Mouse (Mus musculus) layer of hippocampus, adult 9-10 months (tissue): ENCODE results near the gene Vav1.

Source experiments
- DNase-seq: peaks from one replicate; pipeline ENCODE4 v3.0.0; 2022; ENCODE audit warnings: low spot score

Vav1 gene

DNA sequence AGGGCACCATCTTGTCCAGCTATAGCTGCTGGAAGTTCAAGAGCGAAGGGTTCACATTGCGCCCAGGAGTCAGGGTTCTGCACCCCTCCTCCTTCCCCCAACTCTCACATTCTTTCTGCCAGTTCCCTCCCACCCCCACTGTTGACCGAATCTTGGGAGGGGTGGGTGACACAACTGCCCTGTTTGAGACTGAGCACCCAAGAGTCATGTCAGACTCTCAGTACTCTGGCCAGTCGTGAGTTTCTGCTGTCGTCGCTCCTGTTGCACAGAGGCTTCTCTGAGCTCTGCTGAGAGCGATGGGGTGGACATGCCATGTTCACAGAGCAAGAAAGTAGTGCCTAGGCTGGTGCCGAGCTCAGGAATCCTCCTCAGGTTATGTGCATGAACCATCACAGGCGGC lies 60.4 kb downstream of the Vav1 start:
- no peak for DNase-seq

DNA sequence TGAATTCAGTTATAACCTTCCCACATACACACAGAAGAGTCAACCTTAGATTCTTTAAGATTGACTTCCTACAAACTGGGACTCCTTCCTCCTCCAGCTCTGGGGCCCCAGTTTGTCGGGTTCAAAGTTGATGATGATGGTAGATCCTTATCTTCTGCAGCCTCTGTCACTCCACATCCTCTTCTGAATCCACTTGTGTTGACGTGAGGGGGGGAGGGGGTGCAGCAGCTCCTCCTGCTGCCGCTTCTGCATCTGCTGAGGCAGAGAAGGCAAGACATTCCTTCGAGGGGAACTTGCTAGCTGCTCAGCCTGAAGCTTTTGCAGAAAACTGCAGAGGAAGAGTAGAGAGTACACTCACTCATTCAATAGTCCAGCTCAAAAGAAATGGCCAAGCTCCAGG lies 62.7 kb downstream of the Vav1 start:
- no peak for DNase-seq

DNA sequence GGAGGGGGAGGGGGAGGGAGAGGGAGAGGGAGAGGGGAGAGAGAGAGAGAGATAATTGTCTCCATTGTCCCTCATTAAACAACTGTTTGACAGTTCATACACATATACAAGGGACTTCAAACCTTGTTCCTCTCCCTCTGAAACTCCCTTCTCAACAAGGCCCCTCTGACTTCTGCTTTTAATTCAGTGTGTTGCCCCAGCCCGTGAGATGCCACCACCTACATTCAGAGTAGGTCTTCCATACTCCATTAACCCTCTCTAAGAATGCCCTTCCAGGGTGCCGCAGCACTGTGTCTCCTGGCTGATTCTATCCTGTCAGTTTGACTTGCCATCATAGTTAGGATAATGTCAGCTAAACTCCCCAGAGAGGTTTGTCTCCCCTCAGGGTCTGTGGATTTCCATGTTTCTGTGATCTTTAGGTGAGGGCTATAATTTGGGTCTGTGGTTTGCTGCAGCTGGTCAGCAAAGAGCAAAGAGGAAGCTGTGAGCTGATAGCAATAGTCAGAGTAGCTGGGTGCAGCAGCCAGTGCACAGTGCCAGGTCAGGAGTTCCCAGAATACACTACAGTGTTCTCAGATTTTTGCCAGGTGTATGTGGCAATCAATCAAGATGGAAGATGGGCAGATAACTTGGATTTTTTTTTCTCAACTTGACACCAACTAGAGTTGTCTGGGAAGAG lies 65.3 kb downstream of the Vav1 start:
- no peak for DNase-seq

DNA sequence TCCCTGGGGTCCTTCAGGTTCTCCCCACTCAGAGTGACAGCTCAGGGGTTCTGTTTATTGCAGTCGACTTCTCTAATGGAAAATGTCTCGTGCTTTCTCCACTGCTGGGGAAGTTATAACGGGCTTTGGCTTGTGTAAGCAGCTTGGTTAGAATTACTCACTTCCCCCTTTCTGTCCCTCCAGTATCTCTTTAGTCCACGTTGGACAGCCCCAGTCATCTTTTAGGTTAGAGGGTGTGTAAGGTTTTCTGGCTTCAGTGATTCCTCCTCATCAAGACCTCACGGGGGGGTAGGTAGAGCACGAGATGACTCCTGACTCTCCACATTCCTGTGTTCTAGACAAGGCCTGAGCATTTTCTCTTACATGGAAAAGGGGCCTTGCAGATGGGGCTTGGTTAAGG lies 68.1 kb downstream of the Vav1 start:
- DNase-seq = no peak

DNA sequence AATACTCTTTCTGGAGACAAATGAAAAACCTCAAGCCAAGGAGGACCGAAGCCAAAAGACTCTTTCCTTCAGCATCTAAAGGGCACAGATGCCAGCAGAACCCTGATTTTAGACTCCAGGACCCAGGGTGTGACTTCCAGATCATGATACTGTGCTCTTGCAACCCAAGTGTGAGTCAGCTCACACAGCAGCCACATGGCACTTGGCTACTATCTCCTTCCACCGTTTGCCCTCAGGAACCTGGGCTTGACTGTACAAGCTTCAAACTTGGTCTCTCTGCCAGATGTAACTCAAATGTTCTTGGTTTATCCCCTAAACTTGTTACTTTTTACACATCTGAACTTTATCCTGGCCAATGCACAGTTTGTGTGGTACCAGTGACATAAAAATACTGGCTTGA lies 68.9 kb downstream of the Vav1 start:
- no peak for DNase-seq

DNA sequence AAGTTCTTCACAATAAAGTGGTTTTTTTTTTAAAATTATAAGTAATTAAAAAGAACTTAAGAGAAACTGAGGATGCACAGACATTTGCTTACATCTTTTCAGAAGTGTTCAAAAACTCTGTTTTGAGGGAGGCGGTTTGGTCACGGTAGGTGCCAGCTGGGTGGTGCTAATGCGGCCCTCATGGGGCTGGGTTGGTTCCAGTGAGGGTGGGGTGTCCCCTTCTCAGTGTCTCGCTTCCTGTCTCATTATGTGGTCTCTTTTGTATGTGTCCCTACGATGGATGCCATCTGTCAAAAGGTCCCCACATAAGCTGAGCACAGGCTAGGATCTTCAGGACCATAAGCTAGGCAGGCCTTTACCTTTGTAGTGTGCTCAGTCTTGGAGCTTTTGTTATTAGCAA lies 70.2 kb downstream of the Vav1 start:
- DNase-seq = no peak

DNA sequence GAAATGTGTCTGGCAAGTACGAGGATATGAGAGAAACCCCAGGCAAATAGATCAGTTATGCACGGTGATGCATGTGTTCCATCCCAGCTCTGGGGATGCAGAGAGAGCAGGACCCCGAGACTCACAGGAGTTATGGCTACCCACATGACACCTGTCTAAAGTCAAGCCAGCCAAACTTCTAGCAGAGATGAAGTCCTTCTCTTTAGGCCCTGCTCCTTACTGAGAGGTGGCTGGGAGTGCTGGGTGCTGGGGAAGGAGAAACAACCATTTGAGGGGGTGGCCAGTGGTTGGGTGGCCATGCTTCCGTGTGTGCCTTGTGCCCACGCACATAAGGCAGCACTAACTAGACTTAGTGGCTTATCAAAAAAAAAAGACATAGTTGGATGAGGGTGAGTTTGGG lies 71.3 kb downstream of the Vav1 start:
- no peak for DNase-seq

DNA sequence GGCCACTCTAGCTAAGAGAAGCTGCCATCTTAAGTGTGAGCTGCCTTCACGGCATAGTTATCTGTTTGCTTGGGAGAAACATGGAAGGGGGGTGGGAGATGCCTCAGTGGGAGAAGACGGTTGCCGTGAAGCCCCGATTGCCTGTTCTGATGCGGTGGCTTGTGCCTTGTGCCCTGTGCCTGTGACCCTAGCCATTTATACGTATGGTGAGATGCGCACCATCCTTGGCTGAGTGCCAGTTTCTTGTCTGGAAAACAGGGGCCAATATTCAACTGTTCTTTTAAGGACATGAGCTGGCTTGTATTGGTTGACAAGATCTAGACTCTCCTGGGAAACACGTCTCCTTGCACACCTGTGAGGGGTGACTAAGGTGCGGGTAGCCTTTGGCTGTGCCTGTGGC lies 72.2 kb downstream of the Vav1 start:
- DNase-seq = no peak

DNA sequence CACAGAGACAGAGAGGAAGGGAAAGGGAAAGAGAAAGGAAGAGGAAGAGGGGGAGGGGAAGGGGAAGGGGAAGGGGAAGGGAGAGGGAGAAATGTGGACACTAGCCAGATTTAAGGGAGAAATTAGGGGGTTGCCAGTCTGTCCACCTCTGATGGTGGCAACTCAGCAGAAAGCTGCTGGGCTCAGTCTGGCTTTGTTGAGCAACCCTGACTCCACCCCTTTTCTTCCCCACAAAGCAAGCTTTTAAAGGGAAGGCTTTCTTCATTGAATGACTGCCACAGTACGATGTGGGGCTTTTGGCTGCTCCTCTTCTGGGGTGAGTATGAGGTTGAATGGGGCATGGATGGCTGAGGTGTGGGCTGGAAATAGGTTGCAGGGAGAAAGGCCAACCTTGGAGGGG lies 79.5 kb downstream of the Vav1 start, which contains the start of gene Adgre1:
Gene Adgre1 (plus strand): TSS at position 251 of the 400 bp plus-strand sequence.
- no peak for DNase-seq

DNA sequence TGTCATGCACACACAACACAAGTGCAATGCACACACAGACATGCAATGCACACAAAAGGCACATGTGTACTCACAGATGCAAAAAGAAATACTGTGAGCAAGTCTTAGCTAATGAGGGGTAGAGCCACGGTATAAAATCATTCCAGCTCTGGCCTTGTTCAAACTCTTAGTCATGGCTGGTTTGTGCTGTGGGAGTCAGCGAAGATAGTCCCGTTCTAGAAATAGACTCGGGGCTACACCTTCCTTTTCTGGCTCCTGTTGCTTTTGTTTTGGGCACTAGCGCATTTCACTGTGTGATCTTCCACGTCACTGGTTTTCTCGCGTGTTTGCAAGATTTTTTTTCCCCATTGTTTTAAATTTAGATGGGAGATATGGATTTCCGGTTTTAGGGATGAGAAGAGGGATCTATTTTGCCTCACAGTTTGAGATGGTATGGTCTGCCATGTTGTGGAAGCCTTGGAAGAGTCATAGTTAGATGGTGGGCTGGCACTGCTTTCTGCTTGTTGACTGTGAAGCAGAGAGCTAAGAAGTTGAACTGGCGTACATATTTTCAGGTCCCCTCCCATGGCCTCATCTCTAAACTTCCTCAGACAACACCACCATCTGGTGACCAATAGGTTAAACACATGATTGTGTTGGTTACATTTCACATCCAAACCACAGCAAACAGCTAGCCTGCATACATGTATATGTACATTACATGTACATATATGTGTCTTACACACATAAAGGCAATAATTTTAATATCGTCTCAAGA lies 80.8 kb downstream of the Vav1 start:
- no peak for DNase-seq
